In the genomic region with DNA sequence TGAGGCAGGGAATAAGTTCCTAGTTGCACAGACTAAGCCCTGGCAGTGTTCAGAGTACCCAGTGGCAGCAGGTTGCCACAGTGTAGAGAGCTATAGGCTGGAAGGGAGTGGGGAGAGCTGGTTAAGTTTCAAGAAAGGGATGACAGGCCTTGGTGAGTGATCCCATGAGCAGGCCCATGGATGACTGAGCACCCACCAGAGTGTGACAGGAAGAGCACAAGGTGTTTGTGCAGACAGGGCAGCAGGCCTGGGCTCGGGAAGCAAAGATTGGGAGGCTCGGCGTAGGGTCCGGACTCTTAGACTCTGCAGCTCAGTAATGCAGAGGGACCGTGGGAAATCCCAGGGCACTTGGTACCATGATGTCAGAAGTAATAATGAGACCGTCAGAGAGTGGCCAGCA, we compare ENCODE assay signal across 28 mouse cellular contexts. TPM values are rescaled to one million over a fixed set of nuclear protein-coding genes. Genes with fewer than 3 reads are reported as not detected.
DNase-seq lines count a peak whose midpoint lies in the region; ATAC-seq lines count a peak whose summit lies in the region.
"Had no signal": no experiment of that assay in that cellular context is flagged by ENCODE, and none has a peak within 500 bp of the region (broad histone marks: within the 10 kb centered on the region; RNA-seq: fewer than 3 reads in every experiment).

No protein-coding gene starts in this region.

- WGBS in midbrain, embryonic 13.5 days, result 64% methylated on average over 6 of the region's 6 CpGs
- 60% methylated on average over 6 of the region's 6 CpGs for WGBS in midbrain, embryonic 15.5 days
- WGBS in kidney, embryonic 14.5 days, result 44% methylated on average over 6 of the region's 6 CpGs

- ATAC-seq in midbrain, embryonic 13.5 days, result 0 out of 2 replicates have a peak, but pooled peaks have one; percentile 27
- no peak for ATAC-seq in midbrain, embryonic 15.5 days (replicated peaks)
- ATAC-seq in kidney, embryonic 14.5 days (ENCODE audit: low FRiP score, low TSS enrichment), result peak; percentile 88
- ATAC-seq: CD4-positive, CD25-positive, alpha-beta regulatory T cell, adult 4 months; forebrain, embryonic 15.5 days; liver, embryonic 12.5 days; liver, postnatal 0 days had no signal

- peaks cover 11% of the 10 kb centered on the region; the same call in 1 of the 2 replicates for H3K4me1 ChIP-seq in midbrain, embryonic 13.5 days (replicated peaks)
- H3K4me1 ChIP-seq in midbrain, embryonic 15.5 days, result peaks cover 2% of the 10 kb centered on the region; the same call in 1 of the 2 replicates
- peaks cover 18% of the 10 kb centered on the region for H3K4me1 ChIP-seq in kidney, embryonic 14.5 days (ENCODE audit: control insufficient read depth, insufficient read depth, low read length)
- H3K4me1 ChIP-seq: heart, embryonic 10.5 days; heart, embryonic 15.5 days; liver, embryonic 12.5 days; megakaryocyte, embryonic 14.5 days had no signal

- no peak overlapping the region for H3K27ac ChIP-seq in midbrain, embryonic 13.5 days
- H3K27ac ChIP-seq in midbrain, embryonic 15.5 days, result no peak overlapping the region
- H3K27ac ChIP-seq in kidney, embryonic 14.5 days (ENCODE audit: low read depth, low read length), result no peak overlapping the region
- H3K27ac ChIP-seq: heart, embryonic 10.5 days; heart, embryonic 15.5 days; hindbrain, embryonic 14.5 days; liver, embryonic 12.5 days; neural tube, embryonic 12.5 days; stomach, postnatal 0 days had no signal

- no peaks in the 10 kb centered on the region for H3K9me3 ChIP-seq in midbrain, embryonic 13.5 days
- no peaks in the 10 kb centered on the region for H3K9me3 ChIP-seq in midbrain, embryonic 15.5 days
- peaks cover 5% of the 10 kb centered on the region; the same call in 1 of the 2 replicates for H3K9me3 ChIP-seq in kidney, embryonic 14.5 days (ENCODE audit: control insufficient read depth, low read length)
- H3K9me3 ChIP-seq: forebrain, embryonic 15.5 days; heart, embryonic 10.5 days; heart, embryonic 15.5 days; liver, embryonic 12.5 days; neural tube, embryonic 12.5 days had no signal

- H3K36me3 ChIP-seq in midbrain, embryonic 13.5 days, result no peaks in the 10 kb centered on the region
- H3K36me3 ChIP-seq in midbrain, embryonic 15.5 days (replicated peaks), result no peaks in the 10 kb centered on the region
- no peaks in the 10 kb centered on the region for H3K36me3 ChIP-seq in kidney, embryonic 14.5 days (ENCODE audit: control insufficient read depth, insufficient read depth, low read length)
- H3K36me3 ChIP-seq: forebrain, embryonic 15.5 days; heart, embryonic 10.5 days; heart, embryonic 15.5 days; liver, embryonic 12.5 days; neural tube, embryonic 12.5 days had no signal

- DNase-seq in kidney, postnatal 14 days, result peak; percentile 77
- DNase-seq in thymus, postnatal 10 days (ENCODE audit: low spot score in 2 of 2), result no peak
- DNase-seq in cerebellum, postnatal 36 days, result no peak
- DNase-seq in Muller cell, postnatal 12 days (ENCODE audit: inconsistent ontology term), result no peak
- DNase-seq: adrenal gland, adult 2 months; cerebellum, adult 2 months; cerebellum, postnatal 25 days; gastrocnemius, postnatal 25 days; left cerebral cortex, postnatal 4 days; liver, postnatal 0 days; lung, postnatal 36 days; midbrain, embryonic 14.5 days; right cerebral cortex, adult 18-20 months; right cerebral cortex, postnatal 4 days; thymus, adult 18-20 months; thymus, postnatal 4 days had no signal

- H3K4me3 ChIP-seq in midbrain, embryonic 13.5 days (replicated peaks), result no peak overlapping the region
- no peak overlapping the region for H3K4me3 ChIP-seq in midbrain, embryonic 15.5 days
- no peak overlapping the region for H3K4me3 ChIP-seq in kidney, embryonic 14.5 days (ENCODE audit: low read length)
- H3K4me3 ChIP-seq: forebrain, embryonic 15.5 days; heart, embryonic 10.5 days; heart, embryonic 15.5 days; liver, embryonic 12.5 days; megakaryocyte, embryonic 14.5 days; neural tube, embryonic 12.5 days had no signal

- peaks cover 3% of the 10 kb centered on the region; the same call in 1 of the 2 replicates for H3K27me3 ChIP-seq in midbrain, embryonic 13.5 days
- H3K27me3 ChIP-seq in midbrain, embryonic 15.5 days (replicated peaks), result no peaks in the 10 kb centered on the region
- no peaks in the 10 kb centered on the region for H3K27me3 ChIP-seq in kidney, embryonic 14.5 days (ENCODE audit: control insufficient read depth, insufficient read depth, low read length)
- H3K27me3 ChIP-seq: forebrain, embryonic 15.5 days; heart, embryonic 15.5 days; liver, embryonic 12.5 days; neural tube, embryonic 12.5 days had no signal

- no peak overlapping the region for H3K4me2 ChIP-seq in midbrain, embryonic 13.5 days (replicated peaks)
- H3K4me2 ChIP-seq in midbrain, embryonic 15.5 days, result no peak overlapping the region
- H3K4me2 ChIP-seq in kidney, embryonic 14.5 days (replicated peaks; ENCODE audit: low read depth, low read length), result no peak overlapping the region
- H3K4me2 ChIP-seq: forebrain, embryonic 15.5 days; heart, embryonic 15.5 days; hindbrain, embryonic 14.5 days; liver, embryonic 12.5 days; neural tube, embryonic 12.5 days had no signal

- H3K9ac ChIP-seq in midbrain, embryonic 13.5 days (replicated peaks), result no peak overlapping the region; the same call in 1 of the 2 replicates
- H3K9ac ChIP-seq in midbrain, embryonic 15.5 days, result no peak overlapping the region
- no peak overlapping the region for H3K9ac ChIP-seq in kidney, embryonic 14.5 days (ENCODE audit: low read depth, low read length)
- H3K9ac ChIP-seq: forebrain, embryonic 15.5 days; heart, embryonic 15.5 days; hindbrain, embryonic 14.5 days; liver, embryonic 12.5 days; liver, postnatal 0 days; neural tube, embryonic 12.5 days had no signal

RNA-seq across cellular contexts. Expression of gene Arl4c, which starts 49.3 kb away (rescaled TPM):
- 45.6 and 47.7 TPM in 2 replicates for polyA plus RNA-seq in midbrain, embryonic 13.5 days (2015; fragmentation: Nextera tagmentation; extraction: Ambion mirVana)
- polyA plus RNA-seq in midbrain, embryonic 15.5 days (2015; fragmentation: Nextera tagmentation; extraction: Ambion mirVana), result 55.3 and 55.6 TPM in 2 replicates
- polyA plus RNA-seq in kidney, embryonic 14.5 days (2014; fragmentation: Nextera tagmentation; extraction: Ambion mirVana), result 13.7 and 14.7 TPM in 2 replicates
